Mouse (Mus musculus): Measurements from ENCODE around the gene Hsd17b2. TPM values are rescaled to one million over a fixed set of nuclear protein-coding genes. Genes with fewer than 3 reads are reported as not detected.

Gene Hsd17b2
- polyA plus RNA-seq, 1 experiment from 2014 or later, result not detected

GRCm38 (mm10) chr8:117749436-117749835 is 47.7 kb downstream of the Hsd17b2 start:
- Histone ChIP-seq H3K9ac (no peak overlapping the region), H3K27ac (no peak overlapping the region), H3K36me3 (replicated peaks) (no peaks in the 10 kb centered on the region), H3K4me3 (no peak overlapping the region), H3K9me3 (no peaks in the 10 kb centered on the region), H3K4me1 (no peaks in the 10 kb centered on the region), H3K4me2 (no peak overlapping the region), H3K27me3 (replicated peaks) (no peaks in the 10 kb centered on the region)
- 59% methylated on average over 2 of the region's 2 CpGs for WGBS
- no peak for ATAC-seq (replicated peaks)

GRCm38 (mm10) chr8:117757900-117758299 is 56.2 kb downstream of the Hsd17b2 start:
- Histone ChIP-seq H3K4me2 (no peak overlapping the region), H3K4me3 (no peak overlapping the region), H3K9ac (no peak overlapping the region), H3K36me3 (replicated peaks) (no peaks in the 10 kb centered on the region), H3K27me3 (replicated peaks) (no peaks in the 10 kb centered on the region), H3K9me3 (no peaks in the 10 kb centered on the region), H3K27ac (no peak overlapping the region), H3K4me1 (no peaks in the 10 kb centered on the region)
- WGBS, result 87% methylated on average over 11 of the region's 11 CpGs
- no peak for ATAC-seq (replicated peaks)

GRCm38 (mm10) chr8:117762776-117763175 is 61.1 kb downstream of the Hsd17b2 start:
- no peak overlapping the region for H3K27ac ChIP-seq
- WGBS, result 91% methylated on average over 6 of the region's 6 CpGs

GRCm38 (mm10) chr8:117764625-117765024 is 62.9 kb downstream of the Hsd17b2 start:
- Histone ChIP-seq H3K4me2 (no peak overlapping the region), H3K4me1 (no peaks in the 10 kb centered on the region), H3K9me3 (no peaks in the 10 kb centered on the region), H3K9ac (no peak overlapping the region), H3K27ac (no peak overlapping the region), H3K36me3 (replicated peaks) (no peaks in the 10 kb centered on the region), H3K4me3 (no peak overlapping the region), H3K27me3 (replicated peaks) (no peaks in the 10 kb centered on the region)
- WGBS, result 78% methylated on average over 4 of the region's 4 CpGs
- ATAC-seq (replicated peaks), result no peak

More at GRCm38 (mm10) chr8:117762776-117763175, 61.1 kb downstream of the Hsd17b2 start:
- no peaks in the 10 kb centered on the region for H3K9me3 ChIP-seq
- H3K27me3 ChIP-seq (replicated peaks), result no peaks in the 10 kb centered on the region
- H3K4me2 ChIP-seq, result no peak overlapping the region
- no peaks in the 10 kb centered on the region for H3K36me3 ChIP-seq (replicated peaks)
- no peak overlapping the region for H3K9ac ChIP-seq
- ATAC-seq (replicated peaks), result no peak
- H3K4me1 ChIP-seq, result no peaks in the 10 kb centered on the region
- H3K4me3 ChIP-seq, result no peak overlapping the region

- no peaks in the 10 kb centered on the region for H3K27me3 ChIP-seq (replicated peaks)
- no peak overlapping the region for H3K9ac ChIP-seq
- no peak overlapping the region for H3K27ac ChIP-seq
- H3K9me3 ChIP-seq, result no peaks in the 10 kb centered on the region
- no peaks in the 10 kb centered on the region for H3K36me3 ChIP-seq (replicated peaks)
- no peak for ATAC-seq (replicated peaks)
- no peak overlapping the region for H3K4me3 ChIP-seq
- whole genome bisulfite sequencing, result 79% methylated on average over 5 of the region's 5 CpGs
- no peaks in the 10 kb centered on the region for H3K4me1 ChIP-seq
- no peak overlapping the region for H3K4me2 ChIP-seq
Measured at GRCm38 (mm10) chr8:117765947-117766346, 64.2 kb downstream of the Hsd17b2 start.

- H3K4me2 ChIP-seq, result no peak overlapping the region
- no peak overlapping the region for H3K4me3 ChIP-seq
- no peak overlapping the region for H3K27ac ChIP-seq
- no peak overlapping the region for H3K9ac ChIP-seq
- H3K27me3 ChIP-seq (replicated peaks), result no peaks in the 10 kb centered on the region
- no peaks in the 10 kb centered on the region for H3K9me3 ChIP-seq
- ATAC-seq (replicated peaks), result no peak
- WGBS, result 66% methylated on average over 7 of the region's 7 CpGs
- H3K4me1 ChIP-seq, result no peaks in the 10 kb centered on the region
- H3K36me3 ChIP-seq (replicated peaks), result no peaks in the 10 kb centered on the region
Measured at GRCm38 (mm10) chr8:117768971-117769370, 67.3 kb downstream of the Hsd17b2 start.

GRCm38 (mm10) chr8:117771115-117771836 is 69.6 kb downstream of the Hsd17b2 start:
- Histone ChIP-seq H3K36me3 (replicated peaks) (no peaks in the 10 kb centered on the region), H3K27me3 (replicated peaks) (no peaks in the 10 kb centered on the region), H3K4me1 (no peaks in the 10 kb centered on the region), H3K4me3 (no peak overlapping the region), H3K9me3 (no peaks in the 10 kb centered on the region), H3K27ac (no peak overlapping the region), H3K9ac (no peak overlapping the region), H3K4me2 (no peak overlapping the region)
- no peak for ATAC-seq (replicated peaks)
- WGBS, result 84% methylated on average over 9 of the region's 9 CpGs

GRCm38 (mm10) chr8:117772126-117772525 is 70.4 kb downstream of the Hsd17b2 start:
- no peaks in the 10 kb centered on the region for H3K36me3 ChIP-seq (replicated peaks)
- no peak overlapping the region for H3K4me2 ChIP-seq
- WGBS, result 68% methylated on average over 2 of the region's 2 CpGs
- no peak overlapping the region for H3K27ac ChIP-seq
- no peak for ATAC-seq (replicated peaks)
- H3K9ac ChIP-seq, result no peak overlapping the region
- H3K27me3 ChIP-seq (replicated peaks), result no peaks in the 10 kb centered on the region
- H3K4me3 ChIP-seq, result no peak overlapping the region
- H3K9me3 ChIP-seq, result no peaks in the 10 kb centered on the region
- H3K4me1 ChIP-seq, result no peaks in the 10 kb centered on the region

GRCm38 (mm10) chr8:117772597-117772996 is 70.9 kb downstream of the Hsd17b2 start:
- no peaks in the 10 kb centered on the region for H3K9me3 ChIP-seq
- no peaks in the 10 kb centered on the region for H3K36me3 ChIP-seq (replicated peaks)
- no peak overlapping the region for H3K4me2 ChIP-seq
- 58% methylated on average over 2 of the region's 2 CpGs for WGBS
- no peaks in the 10 kb centered on the region for H3K4me1 ChIP-seq
- no peak overlapping the region for H3K4me3 ChIP-seq
- no peak for ATAC-seq (replicated peaks)
- H3K9ac ChIP-seq, result no peak overlapping the region
- no peaks in the 10 kb centered on the region for H3K27me3 ChIP-seq (replicated peaks)
- H3K27ac ChIP-seq, result no peak overlapping the region

- no peaks in the 10 kb centered on the region for H3K27me3 ChIP-seq (replicated peaks)
- no peaks in the 10 kb centered on the region for H3K9me3 ChIP-seq
- no peak overlapping the region for H3K27ac ChIP-seq
- H3K36me3 ChIP-seq (replicated peaks), result no peaks in the 10 kb centered on the region
- no peak overlapping the region for H3K4me2 ChIP-seq
- no peak for ATAC-seq (replicated peaks)
- no peaks in the 10 kb centered on the region for H3K4me1 ChIP-seq
- WGBS, result 44% methylated on average over 10 of the region's 10 CpGs
- H3K4me3 ChIP-seq, result no peak overlapping the region
- H3K9ac ChIP-seq, result no peak overlapping the region
Measured at GRCm38 (mm10) chr8:117775626-117776025, 73.9 kb downstream of the Hsd17b2 start.

GRCm38 (mm10) chr8:117776075-117776474 is 74.4 kb downstream of the Hsd17b2 start:
- 86% methylated on average over 10 of the region's 10 CpGs for WGBS
- no peak overlapping the region for H3K27ac ChIP-seq
- H3K27me3 ChIP-seq (replicated peaks), result no peaks in the 10 kb centered on the region
- no peaks in the 10 kb centered on the region for H3K36me3 ChIP-seq (replicated peaks)
- H3K9me3 ChIP-seq, result no peaks in the 10 kb centered on the region
- H3K4me3 ChIP-seq, result no peak overlapping the region
- H3K4me2 ChIP-seq, result no peak overlapping the region
- H3K4me1 ChIP-seq, result no peaks in the 10 kb centered on the region
- no peak for ATAC-seq (replicated peaks)
- H3K9ac ChIP-seq, result no peak overlapping the region

GRCm38 (mm10) chr8:117778531-117779322 is 77.0 kb downstream of the Hsd17b2 start:
- Histone ChIP-seq H3K9ac (no peak overlapping the region), H3K4me3 (no peak overlapping the region), H3K27ac (no peak overlapping the region), H3K4me1 (no peaks in the 10 kb centered on the region), H3K9me3 (no peaks in the 10 kb centered on the region), H3K36me3 (replicated peaks) (no peaks in the 10 kb centered on the region), H3K4me2 (no peak overlapping the region), H3K27me3 (replicated peaks) (no peaks in the 10 kb centered on the region)
- 73% methylated on average over 11 of the region's 11 CpGs for WGBS
- no peak for ATAC-seq (replicated peaks)

GRCm38 (mm10) chr8:117779344-117779743 is 77.6 kb downstream of the Hsd17b2 start:
- Histone ChIP-seq H3K4me3 (no peak overlapping the region), H3K9me3 (no peaks in the 10 kb centered on the region), H3K36me3 (replicated peaks) (no peaks in the 10 kb centered on the region), H3K9ac (no peak overlapping the region), H3K27ac (no peak overlapping the region), H3K4me1 (no peaks in the 10 kb centered on the region), H3K27me3 (replicated peaks) (no peaks in the 10 kb centered on the region), H3K4me2 (no peak overlapping the region)
- no peak for ATAC-seq (replicated peaks)
- WGBS, result 83% methylated on average over 6 of the region's 6 CpGs

Measured in midbrain, embryonic 15.5 days (tissue).